Mouse (Mus musculus): Measurements from ENCODE around the gene Gm8994. TPM values are rescaled to one million over a fixed set of nuclear protein-coding genes. Genes with fewer than 3 reads are reported as not detected.

Gm8994 gene
- 0.48 TPM for polyA plus RNA-seq (2017; shearing (Covaris generic))

DNA sequence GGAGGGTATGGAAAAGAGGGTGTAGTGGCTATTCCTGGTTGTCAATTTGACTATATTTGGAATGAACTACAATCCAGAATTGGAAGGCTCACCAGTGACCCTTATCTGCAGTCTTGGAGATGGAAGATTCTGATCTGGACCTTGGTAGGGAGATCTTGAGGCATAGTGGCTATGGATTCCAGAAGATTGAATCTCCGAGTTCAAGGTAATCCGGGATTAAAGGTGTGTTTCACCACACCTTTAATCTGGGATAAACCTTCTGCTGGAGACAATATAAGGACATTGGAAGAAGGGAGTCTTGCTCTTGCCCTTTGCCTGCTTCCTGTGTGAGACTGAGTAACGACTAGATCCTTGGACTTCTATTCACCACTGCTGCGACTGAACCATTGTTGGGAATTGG, at the start of gene Gm8994:
Gene Gm8994, plus strand, starts transcription at position 301 of the 400 bp plus-strand sequence.

Other genes with a start within 250 kb of the Gm8994 start
- 0.06 TPM for gene Grin2b, start 154.0 kb upstream of the Gm8994 start, polyA plus RNA-seq (2017; shearing (Covaris generic))
- gene E330021D16Rik, start 88.0 kb downstream of the Gm8994 start, polyA plus RNA-seq (2017; shearing (Covaris generic)), result 1.9 TPM
- gene Atf7ip, start 178.6 kb downstream of the Gm8994 start, polyA plus RNA-seq (2017; shearing (Covaris generic)), result 203 TPM

Data from inflammation-experienced regulatory T-cells, adult 16 weeks (primary cell).